Mouse (Mus musculus) midbrain, embryonic 13.5 days (tissue): ENCODE results near the gene Btbd1. TPM values are rescaled to one million over a fixed set of nuclear protein-coding genes. Genes with fewer than 3 reads are reported as not detected.

ENCODE experiments used
- ATAC-seq: fragments of 200-750 bp; cut with Nextera tagmentation; 2 replicates; pipeline ENCODE4 v1.8.0; 2017; ENCODE audit warnings: mild to moderate bottlenecking, moderate TSS enrichment, moderate library complexity
- H3K27ac ChIP-seq: fragments of 300-500 bp; sonication (generic); 2 replicates; pipeline ENCODE4 v1.5.1; 2015; ENCODE audit warnings: inconsistent platforms, mild to moderate bottlenecking, moderate library complexity
- H3K27me3 ChIP-seq: fragments of 300-500 bp; sonication (generic); 2 replicates; pipeline ENCODE4 v1.6.1; 2015; ENCODE audit warnings: mild to moderate bottlenecking, inconsistent platforms
- H3K36me3 ChIP-seq: fragments of 300-500 bp; sonication (generic); 2 replicates; pipeline ENCODE4 v1.6.1; 2015; ENCODE audit warnings: mild to moderate bottlenecking, inconsistent platforms
- H3K4me1 ChIP-seq: fragments of 300-500 bp; sonication (generic); replicated peaks from 2 replicates; pipeline ENCODE4 v1.6.1; 2015; ENCODE audit warnings: inconsistent platforms
- H3K4me2 ChIP-seq: fragments of 300-500 bp; sonication (generic); replicated peaks from 2 replicates; pipeline ENCODE4 v1.6.1; 2015; ENCODE audit warnings: moderate library complexity, mild to moderate bottlenecking, inconsistent platforms
- H3K4me3 ChIP-seq: fragments of 300-500 bp; sonication (generic); replicated peaks from 2 replicates; pipeline ENCODE4 v1.5.1; 2015; ENCODE audit warnings: mild to moderate bottlenecking, inconsistent platforms
- H3K9ac ChIP-seq: fragments of 300-500 bp; sonication (generic); replicated peaks from 2 replicates; pipeline ENCODE4 v1.6.1; 2015; ENCODE audit warnings: mild to moderate bottlenecking, inconsistent platforms
- H3K9me3 ChIP-seq: fragments of 300-500 bp; sonication (generic); 2 replicates; pipeline ENCODE4 v1.6.1; 2016; ENCODE audit warnings: mild to moderate bottlenecking, inconsistent platforms
- WGBS: fragments of 180-500 bp; shearing (Covaris S2); methylation state at CpG from one replicate; pipeline ENCODE4 v1.1.7; 2015; 5-methylcytosine and 5-hydroxymethylcytosine counted together
- polyA plus RNA-seq: library from polyadenylated mRNA; unstranded; fragments of >200 nt; fragmentation: Nextera tagmentation; extraction: Ambion mirVana; gene quantifications from 2 replicates; pipeline ENCODE4 v1.2.1, GENCODE M21; 2015

Btbd1 gene
- polyA plus RNA-seq, 1 experiment from 2014 or later = 93.6 TPM

DNA sequence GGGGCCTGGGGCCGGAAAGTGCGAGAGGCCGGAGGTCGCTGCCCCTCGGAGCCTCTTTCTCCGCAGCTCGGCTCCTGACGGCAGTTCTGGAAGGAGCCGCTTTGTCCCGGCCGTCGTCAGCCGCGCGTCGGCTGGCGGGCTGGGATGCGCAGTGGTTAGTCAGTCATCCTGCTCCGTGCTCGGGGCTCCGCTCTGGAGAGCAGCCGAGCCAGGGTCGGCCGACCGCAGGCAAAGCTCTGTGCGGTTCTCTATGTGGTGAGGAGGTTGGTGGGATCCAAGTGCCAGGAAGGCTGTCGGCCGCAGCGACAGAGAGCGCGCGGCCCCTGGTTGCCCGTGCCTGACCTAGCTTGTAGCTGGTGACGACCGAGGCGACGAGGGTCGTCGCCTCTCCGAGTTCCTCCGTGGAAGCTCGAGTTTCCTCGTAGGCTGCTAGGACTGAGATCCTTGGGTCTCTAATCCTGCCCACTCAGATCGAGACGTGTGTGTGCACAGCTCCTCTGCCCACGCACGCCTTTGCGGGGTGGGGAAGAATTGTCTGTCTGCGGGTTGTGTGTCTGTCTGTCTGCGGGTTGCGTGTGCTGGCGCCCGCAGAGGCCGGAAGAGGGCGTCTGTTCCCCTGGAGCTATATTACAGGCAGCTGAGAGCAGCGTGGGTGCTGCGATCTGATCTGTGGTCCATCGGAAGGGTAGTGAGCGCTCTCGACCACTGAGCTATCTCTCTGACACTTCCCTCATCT, 66.0 kb downstream of the Btbd1 start:
- ATAC-seq = peak; percentile 80
- H3K4me2 ChIP-seq = peak overlapping the region; percentile 99
- no peaks in the 10 kb centered on the region for H3K27me3 ChIP-seq
- 2% methylated on average over 60 of the region's 60 CpGs for WGBS
- no peaks in the 10 kb centered on the region for H3K36me3 ChIP-seq
- H3K27ac ChIP-seq = peak overlapping the region; percentile 89
- no peaks in the 10 kb centered on the region for H3K9me3 ChIP-seq
- peak overlapping the region; percentile 89 for H3K9ac ChIP-seq
- H3K4me3 ChIP-seq = peak overlapping the region; percentile 75
- peaks cover 27% of the 10 kb centered on the region for H3K4me1 ChIP-seq

DNA sequence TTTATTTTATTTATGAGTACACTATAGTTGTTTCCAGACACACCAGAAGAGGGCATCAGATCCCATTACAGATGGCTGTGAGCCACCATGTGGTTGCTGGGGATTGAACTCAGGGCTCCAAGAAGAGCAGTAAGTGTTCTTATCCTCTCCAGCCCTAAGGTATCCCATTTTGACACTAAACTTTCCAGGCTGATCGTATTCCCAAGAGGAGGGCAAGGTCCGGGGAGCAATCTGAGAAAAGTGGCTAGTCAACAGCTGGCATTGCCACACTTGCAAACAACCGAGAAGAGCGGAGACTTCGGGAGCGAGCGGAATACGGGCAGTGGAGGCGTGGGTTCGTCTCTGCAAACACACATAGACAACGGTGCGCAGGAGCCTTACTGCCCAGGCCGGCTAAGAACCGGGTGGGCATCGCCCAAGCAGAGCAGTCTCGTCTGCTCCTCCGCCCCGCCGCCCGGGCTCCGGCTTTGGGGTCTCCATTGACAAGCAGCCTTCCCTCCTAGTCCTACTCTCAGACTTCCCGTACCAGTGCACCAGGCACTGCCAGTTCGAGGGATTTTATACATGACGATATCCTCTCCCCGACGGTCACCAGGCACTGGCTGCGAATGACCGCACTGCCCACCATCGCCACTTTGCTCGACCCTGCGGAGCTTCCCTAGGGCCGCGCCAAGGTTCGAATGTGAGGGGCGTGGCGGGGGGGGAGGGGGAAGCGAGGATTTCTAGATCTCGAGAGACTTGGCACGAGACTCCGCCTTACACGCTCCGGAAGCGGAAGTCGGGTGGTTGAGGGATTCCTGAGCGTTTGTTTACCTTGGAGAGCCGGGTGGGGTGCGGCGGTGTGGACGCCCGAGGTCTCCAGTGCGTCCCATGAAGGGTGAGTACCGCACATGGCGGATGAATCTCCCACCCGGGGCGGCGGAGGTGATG, 66.8 kb downstream of the Btbd1 start, which contains the start of gene Ramac:
TSS of gene Ramac (plus strand) at position 746 of the 930 bp plus-strand sequence.
- Histone ChIP-seq H3K9me3 (no peaks in the 10 kb centered on the region), H3K27me3 (no peaks in the 10 kb centered on the region), H3K9ac (peak within 1 kb of the TSS; percentile 89), H3K4me2 (peak within 1 kb of the TSS; percentile 99), H3K36me3 (no peaks in the 10 kb centered on the region), H3K4me1 (peaks cover 27% of the 10 kb centered on the region), H3K4me3 (peak within 1 kb of the TSS; percentile 75), H3K27ac (peak within 1 kb of the TSS; percentile 89)
- ATAC-seq = peak; percentile 98
- under 1% methylated on average over 56 of the region's 56 CpGs for WGBS

DNA sequence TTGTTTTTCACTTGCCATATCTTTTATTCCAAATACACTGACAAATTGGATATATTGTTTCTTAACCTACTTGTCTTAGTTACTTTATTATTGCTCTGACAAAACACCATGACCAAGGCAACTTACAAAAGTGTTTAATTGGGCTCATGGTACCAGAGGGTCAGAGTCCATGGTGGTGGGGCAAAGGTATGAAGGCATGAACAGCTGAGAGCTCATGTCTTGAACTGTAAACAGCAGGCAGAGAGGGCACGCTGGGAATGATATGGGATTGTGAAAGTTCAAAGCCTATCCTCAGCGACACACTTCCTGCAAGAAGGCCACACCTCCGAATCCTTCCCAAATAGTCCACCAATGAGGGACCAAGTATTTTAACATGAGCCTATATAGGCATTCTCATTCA, 81.3 kb downstream of the Btbd1 start:
- 79% methylated on average over 3 of the region's 3 CpGs for WGBS
- no peak for ATAC-seq
- no peaks in the 10 kb centered on the region for H3K36me3 ChIP-seq
- no peaks in the 10 kb centered on the region for H3K9me3 ChIP-seq
- no peaks in the 10 kb centered on the region for H3K27me3 ChIP-seq
- H3K27ac ChIP-seq = no peak overlapping the region
- H3K9ac ChIP-seq = no peak overlapping the region
- H3K4me2 ChIP-seq = no peak overlapping the region
- H3K4me1 ChIP-seq = no peaks in the 10 kb centered on the region
- no peak overlapping the region for H3K4me3 ChIP-seq

DNA sequence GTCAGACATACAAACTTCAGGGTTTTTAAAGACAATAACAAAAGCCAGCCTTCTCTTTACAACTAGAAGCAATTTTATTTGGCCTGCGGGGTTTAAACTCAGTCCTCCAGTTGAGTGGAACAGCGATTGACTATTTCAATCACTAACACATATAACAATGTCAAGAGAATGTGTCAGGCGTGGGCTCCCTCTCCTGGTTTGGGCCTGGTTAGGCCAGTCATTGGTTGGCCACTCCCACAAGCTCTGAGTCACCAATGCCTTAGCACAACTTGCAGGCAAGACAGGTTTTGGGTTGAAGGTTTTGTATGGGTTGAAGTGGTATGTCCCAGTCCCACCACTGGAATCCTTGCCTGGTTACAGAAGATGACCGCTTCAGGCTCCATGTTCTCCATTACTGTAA, 85.1 kb downstream of the Btbd1 start:
- no peak overlapping the region for H3K4me3 ChIP-seq
- 81% methylated on average over 4 of the region's 4 CpGs for WGBS
- no peaks in the 10 kb centered on the region for H3K4me1 ChIP-seq
- no peaks in the 10 kb centered on the region for H3K9me3 ChIP-seq
- H3K36me3 ChIP-seq = no peaks in the 10 kb centered on the region
- H3K9ac ChIP-seq = no peak overlapping the region
- H3K27ac ChIP-seq = no peak overlapping the region
- no peaks in the 10 kb centered on the region for H3K27me3 ChIP-seq
- H3K4me2 ChIP-seq = no peak overlapping the region
- no peak for ATAC-seq

Other genes with a start within 250 kb of the Btbd1 start
- gene Homer2, start 121.9 kb downstream of the Btbd1 start, polyA plus RNA-seq = 15.4 and 16.4 TPM in 2 replicates
- 152 and 167 TPM in 2 replicates for gene Ramac, start 66.5 kb downstream of the Btbd1 start, polyA plus RNA-seq
- gene 3110040N11Rik, start 40.0 kb downstream of the Btbd1 start, polyA plus RNA-seq = 51.3 and 55.1 TPM in 2 replicates
- not detected in 2 replicates for gene Gm10160, start 26.4 kb upstream of the Btbd1 start, polyA plus RNA-seq
- gene Tm6sf1, start 29.6 kb upstream of the Btbd1 start, polyA plus RNA-seq = 8.1 and 9.8 TPM in 2 replicates
- gene Hdgfl3, start 105.0 kb upstream of the Btbd1 start, polyA plus RNA-seq = 65.7 and 66.2 TPM in 2 replicates
- 0.05 TPM in 1 of 2 replicates, not detected in the other for gene Bnc1, start 162.9 kb upstream of the Btbd1 start, polyA plus RNA-seq